Mouse (Mus musculus) thymus, postnatal 14 days (tissue): ENCODE results near the gene Atp1b2.
A peak's percentile ranks its signal among the peaks of the same experiment; 100 is the strongest.
"Not testable (repeated sequence)": the region's sequence is repeated elsewhere in the genome, so short reads cannot be mapped to it uniquely, and the experiment has no call there.

Experiments used
- DNase-seq: peaks from one replicate; pipeline ENCODE4 v3.0.0; 2021

Atp1b2 gene

GRCm38 (mm10) chr11:69605726-69606490 lies at the start of gene Atp1b2:
Gene Atp1b2 (minus strand): TSS chr11:69605942.
- DNase-seq: peak; percentile 85

GRCm38 (mm10) chr11:69654760-69655159 lies 49.0 kb upstream of the Atp1b2 start:
- DNase-seq: no peak

GRCm38 (mm10) chr11:69653399-69653798 lies 47.7 kb upstream of the Atp1b2 start:
- DNase-seq: no peak

- DNase-seq: no peak
Measured at GRCm38 (mm10) chr11:69645860-69646259, 40.1 kb upstream of the Atp1b2 start.

DNA sequence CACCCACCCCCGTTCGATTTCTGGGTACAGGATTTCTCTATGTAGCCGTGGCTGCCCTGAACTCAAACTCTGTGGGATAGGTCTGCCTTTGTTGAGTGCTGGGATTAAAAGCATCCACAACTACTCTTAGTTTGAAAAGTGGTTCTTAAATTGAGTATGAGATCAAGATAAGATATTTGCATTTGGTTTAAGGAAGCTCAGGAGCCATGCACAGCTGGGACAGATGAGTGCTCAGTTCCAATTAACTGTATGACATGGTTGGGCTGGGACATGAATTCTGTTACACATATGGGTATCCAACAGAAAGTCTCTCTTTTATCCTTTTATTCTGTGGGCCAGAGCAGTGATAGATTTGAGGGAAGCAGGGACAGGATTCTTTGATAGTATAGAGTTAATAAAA lies 29.7 kb upstream of the Atp1b2 start:
- DNase-seq: no peak

- no peak for DNase-seq
Measured at GRCm38 (mm10) chr11:69633128-69633866, 27.6 kb upstream of the Atp1b2 start.

GRCm38 (mm10) chr11:69632284-69633089 lies 26.7 kb upstream of the Atp1b2 start, which contains the start of gene Fxr2:
Gene Fxr2 (plus strand): TSS chr11:69632990.
- peak; percentile 100 for DNase-seq

DNA sequence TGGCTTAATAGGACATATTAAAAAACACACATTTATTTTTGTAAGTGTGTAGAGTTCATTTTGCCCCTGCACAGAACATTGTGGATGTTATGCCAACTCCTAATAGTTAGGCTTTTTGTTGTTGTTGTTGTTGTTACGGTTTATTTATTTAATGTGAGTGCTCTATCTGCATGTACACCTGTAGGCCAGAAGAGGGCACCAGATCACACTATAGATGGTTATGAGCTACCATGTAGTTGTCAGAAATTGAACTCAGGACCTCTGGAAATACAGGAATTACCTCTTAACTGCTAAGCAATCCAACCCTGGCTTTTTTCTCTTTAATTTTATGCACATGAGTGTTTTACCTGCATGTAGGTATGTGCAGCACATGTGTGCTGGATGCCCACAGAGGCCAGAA lies 24.1 kb upstream of the Atp1b2 start:
- peak; percentile 21 for DNase-seq

GRCm38 (mm10) chr11:69628286-69628685 lies 22.5 kb upstream of the Atp1b2 start:
- DNase-seq: peak; percentile 71

DNA sequence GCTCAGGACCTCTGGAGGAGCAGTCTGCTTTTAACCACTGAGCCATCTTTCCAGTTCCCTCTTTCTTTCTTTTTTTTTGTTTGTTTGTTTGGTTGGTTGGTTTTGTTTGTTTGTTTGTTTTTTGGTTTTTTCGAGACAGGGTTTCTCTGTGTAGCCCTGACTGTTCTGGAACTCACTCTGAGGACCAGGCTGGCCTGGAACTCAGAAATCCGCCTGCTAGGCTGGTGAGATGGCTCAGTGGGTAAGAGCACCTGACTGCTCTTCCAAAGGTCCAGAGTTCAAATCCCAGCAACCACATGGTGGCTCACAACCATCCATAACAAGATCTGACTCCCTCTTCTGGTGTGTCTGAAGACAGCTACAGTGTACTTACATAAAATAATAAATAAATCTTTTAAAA lies 18.6 kb upstream of the Atp1b2 start:
- DNase-seq: not testable (repeated sequence)

GRCm38 (mm10) chr11:69623006-69623405 lies 17.3 kb upstream of the Atp1b2 start:
- no peak for DNase-seq

DNA sequence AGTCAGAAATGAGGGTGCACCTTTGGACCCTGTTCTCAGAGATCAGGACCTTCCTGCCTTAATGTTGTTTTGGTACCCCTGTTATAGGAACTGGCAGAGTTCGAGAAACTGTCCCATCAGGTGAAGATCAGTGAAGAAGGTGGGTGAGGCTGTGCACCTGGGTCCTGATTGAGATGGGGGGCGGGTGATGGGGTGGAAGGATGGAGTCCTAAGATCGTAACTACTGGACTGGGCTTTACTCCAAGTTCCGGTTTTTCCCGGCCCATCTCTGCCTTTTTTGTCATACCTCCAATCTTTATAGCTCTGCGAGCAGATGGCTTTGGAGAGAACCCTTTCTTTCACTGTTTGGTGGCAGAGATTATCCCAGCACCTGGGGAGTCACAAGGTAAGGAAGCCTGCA lies 16.7 kb upstream of the Atp1b2 start:
- no peak for DNase-seq

DNA sequence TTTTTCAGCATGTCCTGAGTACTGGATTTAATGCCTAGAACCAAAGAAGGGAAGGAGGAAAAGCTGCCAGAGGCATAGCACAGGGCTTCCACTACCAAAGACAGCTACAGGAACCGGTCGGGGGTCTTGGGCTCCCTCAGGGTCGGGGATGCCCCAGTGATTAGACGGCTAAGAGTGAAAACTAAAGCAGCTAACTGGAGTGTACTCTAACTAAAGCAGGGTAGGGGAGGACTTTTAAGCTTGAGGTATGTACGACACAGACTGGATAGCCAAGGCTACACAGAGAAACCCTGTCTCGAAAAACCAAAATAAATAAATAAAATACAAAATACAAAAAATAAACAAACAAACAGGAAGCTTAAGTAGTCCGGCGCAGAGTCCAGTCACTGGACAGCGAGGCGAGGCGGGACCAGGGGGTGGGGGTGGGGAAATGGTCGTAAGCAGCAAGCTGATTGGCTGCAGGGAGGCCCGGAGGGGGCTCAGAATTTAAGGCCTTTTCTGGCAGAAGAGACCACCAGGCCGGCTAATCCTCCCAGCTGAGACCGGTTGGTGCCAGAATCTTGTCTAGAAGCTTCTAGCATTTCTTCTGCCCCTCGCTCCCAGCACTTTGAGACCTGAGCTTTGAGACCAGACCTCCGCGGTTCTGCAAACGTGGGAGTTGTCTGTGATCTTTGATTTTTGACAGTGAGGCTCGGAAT lies 16.0 kb upstream of the Atp1b2 start, which contains the start of gene Sat2:
Gene Sat2 (plus strand): TSS at position 454 of the 698 bp plus-strand sequence.
- no peak for DNase-seq

- DNase-seq: no peak
Measured at GRCm38 (mm10) chr11:69620394-69621081, 14.8 kb upstream of the Atp1b2 start.

DNA sequence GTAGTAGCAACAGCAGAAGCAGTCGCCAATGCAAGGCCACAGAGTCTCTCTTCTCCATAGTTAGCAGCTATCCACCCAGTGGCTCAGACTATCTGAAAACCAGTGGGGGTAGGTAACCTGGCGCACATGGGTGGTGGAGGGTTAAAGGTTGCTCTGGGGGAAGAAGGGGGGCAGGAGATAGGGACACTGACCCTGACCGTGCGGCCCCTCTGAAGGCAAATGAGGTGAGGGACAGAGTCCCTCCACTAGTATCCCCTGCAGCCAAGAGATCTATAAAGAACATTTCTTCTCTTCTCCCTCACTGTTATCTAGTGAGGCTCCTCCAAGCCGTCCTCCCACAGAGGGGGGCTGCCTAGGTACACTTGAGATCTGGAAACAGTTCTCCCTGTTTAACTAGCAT lies 12.1 kb upstream of the Atp1b2 start, which contains the start of gene Shbg:
Gene Shbg (minus strand): TSS at position 101 of the 400 bp plus-strand sequence.
- no peak for DNase-seq

GRCm38 (mm10) chr11:69616781-69617180 lies 11.0 kb upstream of the Atp1b2 start:
- DNase-seq: no peak

- DNase-seq: not testable (repeated sequence)
Measured at GRCm38 (mm10) chr11:69614257-69614588, 8.5 kb upstream of the Atp1b2 start.

DNA sequence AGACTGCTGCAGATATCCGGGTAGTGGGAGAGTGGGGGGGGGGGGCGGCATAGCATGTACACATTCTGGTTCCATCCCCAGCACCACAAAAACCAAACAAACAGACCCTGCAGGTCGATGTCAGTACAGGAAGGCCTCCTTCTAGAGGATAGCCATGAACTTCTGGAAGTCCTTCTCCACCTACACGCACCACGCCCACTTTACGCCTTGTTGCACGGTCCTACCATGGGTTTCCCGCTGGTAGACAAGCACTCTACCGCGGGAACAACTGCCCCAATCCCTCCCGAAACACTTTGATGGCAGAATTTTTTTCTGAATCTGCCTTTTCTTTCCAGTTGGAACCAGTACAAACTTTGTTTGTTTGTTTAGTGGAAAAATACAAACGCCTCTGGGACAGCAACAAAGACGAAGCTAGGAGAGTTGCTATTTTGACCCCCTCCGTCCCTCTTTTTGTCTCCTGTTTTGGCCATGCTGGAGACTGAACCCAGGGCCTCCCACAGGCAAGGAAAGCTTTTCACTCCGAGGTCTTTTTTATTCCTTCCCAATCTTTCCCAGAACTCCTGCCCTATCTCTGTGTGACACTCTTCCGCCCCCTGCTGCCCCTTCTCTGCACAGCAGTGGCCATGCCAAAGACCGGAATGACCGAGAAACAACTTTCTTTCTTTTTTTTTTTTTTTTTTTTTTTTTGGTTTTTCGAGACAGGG lies 8.0 kb upstream of the Atp1b2 start:
- DNase-seq: peak; percentile 77

- no peak for DNase-seq
Measured at GRCm38 (mm10) chr11:69610899-69611298, 5.2 kb upstream of the Atp1b2 start.

GRCm38 (mm10) chr11:69609416-69609815 lies 3.7 kb upstream of the Atp1b2 start:
- DNase-seq: no peak

DNA sequence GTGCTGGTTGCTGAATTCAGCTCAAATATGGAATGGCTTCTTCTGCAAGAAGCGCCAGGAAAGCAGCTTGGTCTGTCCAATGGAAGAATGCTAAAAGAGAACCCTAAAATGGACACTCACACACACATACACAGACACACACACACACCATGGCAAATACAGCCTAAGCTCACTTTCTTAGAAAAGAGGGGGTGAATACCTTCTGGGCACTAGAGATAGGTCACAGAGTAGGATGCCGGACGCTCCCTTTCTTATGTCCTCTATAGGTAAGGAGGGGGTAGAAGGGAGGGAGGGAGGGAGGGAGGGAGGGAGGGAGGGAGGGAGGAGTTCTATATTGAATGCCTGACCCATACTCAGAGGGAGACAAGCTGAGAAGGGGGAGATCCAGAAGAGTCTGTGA lies 2.8 kb upstream of the Atp1b2 start:
- no peak for DNase-seq
